Mouse (Mus musculus): Measurements from ENCODE around the gene 2310007B03Rik. TPM values are rescaled to one million over a fixed set of nuclear protein-coding genes. Genes with fewer than 3 reads are reported as not detected.
A peak's percentile ranks its signal among the peaks of the same experiment; 100 is the strongest.
"Not testable (repeated sequence)": the region's sequence is repeated elsewhere in the genome, so short reads cannot be mapped to it uniquely, and the experiment has no call there.

2310007B03Rik gene
- total RNA-seq (2021): not detected

DNA sequence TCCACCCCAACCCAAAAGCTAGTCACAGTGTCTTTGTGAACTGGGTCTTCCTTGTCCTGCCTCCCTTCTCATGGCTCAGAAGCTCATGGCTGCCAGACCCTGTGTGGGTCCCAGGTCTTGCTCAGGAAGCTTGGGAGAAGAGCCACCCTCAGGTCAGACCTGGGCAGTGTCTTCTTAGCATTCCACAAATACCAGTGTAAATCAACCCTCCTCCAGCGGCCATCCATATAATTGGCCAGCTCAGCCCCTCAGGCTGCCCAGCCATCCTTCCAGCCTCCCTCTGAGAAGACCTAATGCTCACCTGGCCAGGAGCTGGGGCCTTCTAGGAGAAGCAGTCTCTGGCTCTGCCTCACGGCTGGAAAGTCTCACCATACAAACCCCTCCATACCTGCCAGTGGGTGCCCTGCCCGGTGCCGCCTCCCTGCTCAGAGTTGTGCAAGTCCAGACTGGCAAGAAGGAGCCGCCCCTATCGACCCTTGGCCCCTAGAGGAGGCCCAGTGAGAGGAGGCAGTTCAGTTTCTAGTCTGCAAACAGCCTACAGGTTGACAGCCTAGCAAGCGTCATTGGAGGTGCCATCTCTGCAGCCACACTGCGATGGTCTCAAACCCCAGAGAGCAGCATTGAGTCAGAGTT lies at the start of gene 2310007B03Rik:
TSS of gene 2310007B03Rik (minus strand) at position 448 of the 633 bp plus-strand sequence.
- no peak for DNase-seq (ENCODE audit: extremely low spot score in 1 of 2, low spot score in 1 of 2)

DNA sequence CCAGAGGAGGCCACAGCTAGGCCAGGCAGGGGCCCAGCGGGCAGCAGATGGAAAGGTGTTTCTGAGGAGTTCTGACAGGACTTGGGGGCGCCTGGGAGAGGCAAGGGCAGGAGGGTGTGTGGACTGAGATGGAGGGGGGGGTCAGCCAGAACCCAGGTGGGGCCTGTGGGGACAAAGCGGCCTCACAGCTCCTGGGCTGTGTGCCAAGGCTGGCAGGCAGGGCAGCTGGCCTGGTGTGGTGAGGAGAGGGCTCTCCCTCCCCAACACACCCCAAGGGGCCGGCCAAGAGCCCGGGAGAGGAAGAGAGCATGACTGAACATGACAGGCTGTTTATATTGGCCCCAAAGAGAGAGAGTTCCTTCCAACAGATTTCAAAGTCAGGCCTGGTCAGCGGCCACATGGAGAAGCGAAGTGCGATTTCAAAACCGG lies 49.5 kb upstream of the 2310007B03Rik start:
- peak; percentile 27 to 34 for DNase-seq (ENCODE audit: extremely low spot score in 1 of 2, low spot score in 1 of 2)

DNA sequence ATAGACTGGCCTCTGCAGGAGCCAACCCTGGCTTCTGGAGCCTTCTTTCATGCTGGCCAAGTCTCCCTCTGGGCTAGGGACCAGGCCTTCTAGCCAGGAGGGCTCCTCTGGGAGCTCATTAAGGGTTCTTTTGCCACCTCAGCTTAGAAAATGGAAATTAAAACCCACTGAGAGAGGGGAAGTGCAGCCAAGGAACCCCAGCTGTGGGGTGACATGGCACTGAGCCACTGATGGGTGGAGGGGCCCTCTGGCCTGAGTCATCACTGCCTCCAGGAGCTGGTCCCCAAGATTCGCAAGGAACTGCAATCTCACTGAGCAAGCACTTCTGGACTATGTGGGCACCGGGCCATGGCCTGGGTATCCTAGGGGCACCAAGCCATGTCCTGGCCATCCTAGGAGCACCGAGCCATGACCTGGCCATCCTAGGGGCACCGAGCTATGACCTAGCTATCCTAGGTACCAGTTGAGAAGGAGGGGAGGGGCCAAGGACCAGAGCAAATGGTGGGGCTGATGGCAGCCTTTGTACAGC lies 46.9 kb upstream of the 2310007B03Rik start:
- peak in 1 of 2 experiments; percentile 16 for DNase-seq (ENCODE audit: extremely low spot score in 1 of 2, low spot score in 1 of 2)

GRCm38 (mm10) chr1:93206277-93206970 lies 45.7 kb upstream of the 2310007B03Rik start:
- no peak for DNase-seq (ENCODE audit: extremely low spot score in 1 of 2, low spot score in 1 of 2)

DNA sequence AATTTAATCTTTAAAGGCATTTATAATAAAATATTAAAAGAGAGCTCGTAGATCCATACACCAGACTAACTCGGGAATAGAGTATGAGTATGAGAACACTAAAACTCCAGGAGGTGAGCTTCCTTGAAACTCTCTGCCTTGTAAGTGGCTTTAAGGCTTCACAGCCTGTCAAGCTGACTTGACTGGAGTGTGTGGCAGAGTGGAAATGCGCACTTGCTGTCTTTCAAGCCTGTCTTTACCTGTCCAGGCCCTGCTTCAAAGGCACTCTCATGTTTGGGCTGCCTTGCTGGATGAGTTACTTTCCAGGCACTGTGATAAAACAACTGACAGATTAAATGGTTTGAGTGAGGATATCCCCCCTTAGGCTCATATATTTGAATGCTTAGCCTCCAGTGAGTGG lies 37.2 kb upstream of the 2310007B03Rik start:
- DNase-seq (ENCODE audit: extremely low spot score in 1 of 2, low spot score in 1 of 2): no peak

- not testable (repeated sequence) for DNase-seq (ENCODE audit: extremely low spot score in 1 of 2, low spot score in 1 of 2)
Observed at GRCm38 (mm10) chr1:93197454-93197853, 36.7 kb upstream of the 2310007B03Rik start.

GRCm38 (mm10) chr1:93194961-93195360 lies 34.2 kb upstream of the 2310007B03Rik start:
- DNase-seq (ENCODE audit: extremely low spot score in 1 of 2, low spot score in 1 of 2): no peak

- no peak for DNase-seq (ENCODE audit: extremely low spot score in 1 of 2, low spot score in 1 of 2)
Observed at GRCm38 (mm10) chr1:93190726-93191305, 30.1 kb upstream of the 2310007B03Rik start.

GRCm38 (mm10) chr1:93184071-93184828 lies 23.5 kb upstream of the 2310007B03Rik start:
- no peak for DNase-seq (ENCODE audit: extremely low spot score in 1 of 2, low spot score in 1 of 2)

DNA sequence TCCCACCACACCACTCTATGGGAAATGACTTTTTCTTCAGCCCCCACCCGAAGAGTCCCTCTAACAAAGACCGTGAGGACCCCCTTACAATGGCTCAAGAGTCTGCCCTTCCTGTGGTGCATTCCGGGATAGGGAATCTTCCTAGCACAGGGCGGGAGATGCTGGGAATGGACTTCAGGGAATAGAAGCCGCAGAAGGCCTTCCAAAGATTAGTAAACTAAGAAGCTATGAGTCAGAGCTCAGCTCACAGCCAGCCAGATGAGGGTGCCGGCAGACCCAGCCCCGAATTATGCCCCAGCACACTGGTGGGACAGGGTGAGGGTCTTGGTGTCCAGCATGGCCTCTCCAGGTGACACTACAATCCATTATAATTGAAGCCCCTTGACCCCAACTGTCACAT lies 21.5 kb upstream of the 2310007B03Rik start:
- no peak for DNase-seq (ENCODE audit: extremely low spot score in 1 of 2, low spot score in 1 of 2)

GRCm38 (mm10) chr1:93176525-93177332 lies 16.0 kb upstream of the 2310007B03Rik start:
- DNase-seq (ENCODE audit: extremely low spot score in 1 of 2, low spot score in 1 of 2): peak; percentile 30 to 44

DNA sequence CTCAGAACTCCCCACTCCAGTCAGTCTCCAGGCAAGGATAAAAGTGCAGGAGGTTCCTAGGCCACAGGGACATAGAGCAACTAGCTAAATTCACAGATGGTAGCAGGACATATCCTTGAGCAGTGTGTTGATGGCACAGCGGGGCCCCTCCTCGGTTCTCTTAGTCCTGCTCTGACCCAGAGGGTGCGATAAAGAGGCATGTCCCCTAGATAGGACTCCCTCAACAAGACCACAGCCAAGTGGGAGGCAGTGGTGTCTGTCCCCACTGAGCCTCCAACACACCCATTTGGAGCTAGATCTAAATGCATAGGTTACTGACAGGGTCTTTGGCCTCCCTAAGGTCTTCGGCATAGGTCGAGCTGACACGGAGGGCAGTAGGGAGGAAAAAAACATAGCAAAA lies 15.1 kb upstream of the 2310007B03Rik start:
- DNase-seq (ENCODE audit: extremely low spot score in 1 of 2, low spot score in 1 of 2): no peak

DNA sequence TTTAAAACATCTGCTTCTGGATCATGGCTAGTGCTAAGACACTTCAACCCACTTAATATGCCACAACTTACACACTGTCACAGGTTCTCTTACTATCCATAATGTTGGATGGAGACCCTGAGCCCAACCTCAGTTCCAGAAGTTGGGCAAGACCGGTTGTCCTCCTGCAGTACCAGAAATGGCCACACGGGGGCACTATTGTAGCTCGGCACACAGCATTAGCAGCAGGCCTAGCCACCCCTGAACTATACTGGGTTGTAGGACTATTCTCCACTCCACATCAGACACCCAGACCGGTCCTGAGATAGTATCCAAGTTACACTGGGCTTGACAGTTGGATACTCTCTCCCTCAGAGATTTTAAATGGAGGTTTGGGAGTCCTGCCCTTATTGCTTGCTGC lies 13.7 kb upstream of the 2310007B03Rik start:
- peak; percentile 81 to 96 for DNase-seq (ENCODE audit: extremely low spot score in 1 of 2, low spot score in 1 of 2)

DNA sequence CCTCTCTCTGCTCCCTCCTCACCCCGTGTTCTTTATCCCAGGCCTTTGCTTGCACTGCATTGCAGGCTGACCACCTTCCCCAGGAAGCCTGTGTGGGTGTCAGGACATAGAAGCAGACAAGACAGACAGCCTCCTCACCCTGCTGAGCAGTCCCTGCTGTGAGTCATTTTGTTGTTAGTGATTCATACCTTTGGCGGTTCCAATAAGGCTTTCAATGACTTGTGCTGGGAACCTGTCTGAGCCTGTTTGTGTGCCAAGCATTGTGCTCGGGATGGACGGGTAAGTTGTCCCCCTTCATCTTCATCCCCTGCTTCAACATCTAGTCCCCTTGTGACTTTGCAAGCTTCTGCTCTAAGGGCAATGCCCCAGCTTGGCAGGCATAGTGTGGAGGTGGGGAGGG lies 12.9 kb upstream of the 2310007B03Rik start:
- no peak for DNase-seq (ENCODE audit: extremely low spot score in 1 of 2, low spot score in 1 of 2)

- no peak for DNase-seq (ENCODE audit: extremely low spot score in 1 of 2, low spot score in 1 of 2)
Observed at GRCm38 (mm10) chr1:93168295-93168775, 7.6 kb upstream of the 2310007B03Rik start, which contains the start of gene Crocc2. Gene Crocc2 (plus strand): TSS chr1:93168725.

DNA sequence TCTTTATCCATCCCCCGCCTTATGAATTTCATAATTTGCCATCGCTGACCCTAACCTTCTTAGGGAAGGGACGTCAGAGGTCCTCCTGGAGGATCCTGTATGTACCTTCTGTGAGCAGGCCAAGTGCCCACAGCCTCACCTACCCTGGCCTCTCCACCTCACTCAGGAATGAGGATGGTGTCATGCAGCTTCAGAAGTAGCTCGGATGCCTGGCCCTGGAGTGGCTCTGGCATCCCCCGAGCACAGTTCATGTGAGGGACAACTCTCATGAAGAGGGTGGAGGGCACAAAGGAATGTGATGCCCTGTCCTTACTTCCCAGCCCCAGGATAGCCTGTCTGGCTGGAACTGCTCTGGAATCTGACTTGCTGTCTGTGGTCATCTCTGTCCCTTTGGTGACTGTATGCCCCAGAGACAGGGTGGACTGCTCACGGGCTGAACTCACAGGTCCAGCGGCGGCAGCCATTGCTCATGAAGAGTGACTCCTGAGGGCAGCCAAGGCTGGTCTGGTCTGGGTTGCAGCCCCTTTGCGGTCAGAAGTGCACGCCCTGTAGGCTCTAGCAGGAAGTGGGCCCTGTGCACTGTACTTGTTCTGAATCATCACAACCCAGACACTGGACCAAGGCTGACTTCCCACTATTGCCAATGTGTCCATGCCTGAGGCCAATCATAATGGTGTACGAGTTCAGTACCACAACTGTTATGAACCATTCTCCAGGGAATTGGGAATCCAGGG lies 5.8 kb upstream of the 2310007B03Rik start:
- no peak for DNase-seq (ENCODE audit: extremely low spot score in 1 of 2, low spot score in 1 of 2)

DNA sequence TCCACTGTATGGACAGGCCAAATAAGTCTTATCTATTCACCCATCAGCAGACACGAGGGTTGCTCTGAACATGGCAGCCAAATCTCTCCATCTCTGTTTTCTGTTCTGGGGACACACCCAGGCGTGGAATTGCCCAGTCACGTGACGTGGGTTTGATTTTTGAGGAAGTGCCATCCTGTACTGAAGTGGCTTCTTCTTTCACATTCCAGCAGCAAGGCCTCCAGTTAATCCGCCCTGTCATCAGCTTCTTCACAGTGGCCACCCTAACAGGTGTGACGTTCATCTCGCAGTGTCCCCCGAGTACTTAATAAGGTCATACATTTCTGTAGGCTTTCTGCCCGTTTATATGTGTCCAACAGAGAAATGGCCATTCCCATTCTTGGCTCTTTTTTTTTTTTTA lies 4.7 kb upstream of the 2310007B03Rik start:
- no peak for DNase-seq (ENCODE audit: extremely low spot score in 1 of 2, low spot score in 1 of 2)

GRCm38 (mm10) chr1:93162588-93162987 lies 1.8 kb upstream of the 2310007B03Rik start:
- no peak for DNase-seq (ENCODE audit: extremely low spot score in 1 of 2, low spot score in 1 of 2)

DNA sequence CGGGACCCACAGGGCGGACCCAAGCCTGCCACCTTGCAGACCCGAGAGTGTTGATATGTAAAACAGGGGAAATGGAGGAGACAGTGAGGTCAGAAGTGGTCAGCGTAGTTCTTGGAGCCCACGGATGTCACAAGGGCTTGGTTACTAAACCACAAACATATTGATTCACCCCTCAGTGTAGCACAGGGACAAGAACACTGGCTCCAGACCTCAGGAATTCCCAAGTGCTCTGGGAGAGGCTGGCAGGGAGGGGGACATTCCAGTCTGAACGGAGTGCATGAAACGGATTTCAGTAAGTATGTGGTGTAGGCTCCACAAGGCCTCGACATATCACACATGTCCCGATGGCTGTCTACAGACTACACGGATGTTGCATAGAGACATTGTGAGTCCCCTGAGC lies 1.2 kb upstream of the 2310007B03Rik start:
- no peak for DNase-seq (ENCODE audit: extremely low spot score in 1 of 2, low spot score in 1 of 2)

All from layer of hippocampus, postnatal 25 days (tissue).